Mouse (Mus musculus) liver, embryonic 14.5 days (tissue): ENCODE data around the gene Dohh. TPM values are rescaled to one million over a fixed set of nuclear protein-coding genes. Genes with fewer than 3 reads are reported as not detected.

Experiments used
- ATAC-seq: fragments of 200-750 bp; cut with Nextera tagmentation; 2 replicates; pipeline ENCODE4 v1.8.0; 2017; ENCODE audit warnings: moderate number of reproducible peaks, mild to moderate bottlenecking, moderate library complexity; ENCODE audit not compliant: insufficient read depth
- DNase-seq, 3 experiments: peaks; one replicate each; pipeline ENCODE4 v3.0.0-alpha.2; 2012 to 2013; ENCODE audit warnings: low read depth in 3 of 3, low spot score in 3 of 3
- H3K27ac ChIP-seq: fragments of 300-500 bp; sonication (generic); 2 replicates; pipeline ENCODE4 v1.5.1; 2014; ENCODE audit warnings: moderate library complexity, mild to moderate bottlenecking, control low read depth, inconsistent platforms
- H3K27me3 ChIP-seq: fragments of 300-500 bp; sonication (generic); 2 replicates; pipeline ENCODE4 v1.6.1; 2014; ENCODE audit warnings: mild to moderate bottlenecking, low read length, moderate library complexity; ENCODE audit not compliant: control insufficient read depth, insufficient read depth
- H3K36me3 ChIP-seq: fragments of 300-500 bp; sonication (generic); replicated peaks from 2 replicates; pipeline ENCODE4 v1.6.1; 2014; ENCODE audit warnings: low read depth; ENCODE audit not compliant: control insufficient read depth, insufficient read depth
- H3K4me1 ChIP-seq, 2 experiments: fragments of 200-500 bp in 1 of 2; fragments of 300-500 bp in 1 of 2; sonication (generic) in 1 of 2; replicated peaks; 2 replicates each; pipeline ENCODE4 v1.6.1; 2012 to 2014; ENCODE audit warnings: antibody characterized with exemption in 1 of 2, inconsistent platforms in 1 of 2, low read length in 1 of 2; ENCODE audit not compliant: control insufficient read depth in 2 of 2, insufficient read depth in 2 of 2
- H3K4me2 ChIP-seq: fragments of 300-500 bp; sonication (generic); 2 replicates; pipeline ENCODE4 v1.6.1; 2014; ENCODE audit warnings: low read depth, mild to moderate bottlenecking, control low read depth, moderate library complexity
- H3K4me3 ChIP-seq, 2 experiments: fragments of 200-500 bp in 1 of 2; fragments of 300-500 bp in 1 of 2; sonication (generic) in 1 of 2; 2 replicates each; pipeline ENCODE4 v1.5.1; 2012 to 2014; ENCODE audit warnings: low read depth in 2 of 2, low read length in 2 of 2, mild to moderate bottlenecking in 2 of 2, control low read depth in 1 of 2, inconsistent platforms in 1 of 2, moderate library complexity in 1 of 2; ENCODE audit not compliant: insufficient read depth in 1 of 2
- H3K9ac ChIP-seq: fragments of 300-500 bp; sonication (generic); replicated peaks from 2 replicates; pipeline ENCODE4 v1.6.1; 2014; ENCODE audit warnings: mild to moderate bottlenecking, control low read depth, moderate library complexity
- H3K9me3 ChIP-seq: fragments of 300-500 bp; sonication (generic); 2 replicates; pipeline ENCODE4 v1.6.1; 2016; ENCODE audit warnings: low read length, mixed read lengths; ENCODE audit not compliant: control insufficient read depth
- CTCF ChIP-seq: IDR thresholded peaks from 2 replicates; pipeline ENCODE4 v1.5.1; 2016; ENCODE audit warnings: antibody characterized with exemption, low read depth, control low read depth
- EP300 ChIP-seq: IDR thresholded peaks from 2 replicates; pipeline ENCODE4 v1.6.1; 2016; ENCODE audit warnings: antibody characterized with exemption, low read depth
- WGBS: fragments of 180-500 bp; shearing (Covaris S2); extraction: QIAGEN DNeasy Blood & Tissue Kit; methylation state at CpG from one replicate; pipeline ENCODE4 v1.1.7; 2014; ENCODE audit not compliant: insufficient replicate concordance; 5-methylcytosine and 5-hydroxymethylcytosine counted together
- polyA plus RNA-seq, 2 experiments: library from polyadenylated mRNA; depleted of rRNA in 1 of 2; stranded (reverse) in 1 of 2; unstranded in 1 of 2; fragments of >200 nt; fragmentation: Nextera tagmentation in 1 of 2; extraction: Ambion mirVana in 1 of 2; gene quantifications; 2 replicates each; pipeline versions ENCODE4 v1.2.1 to v1.2.3; 2012 to 2014

Gene Dohh
- polyA plus RNA-seq, 2 experiments = 29.8 to 35.0 TPM

DNA sequence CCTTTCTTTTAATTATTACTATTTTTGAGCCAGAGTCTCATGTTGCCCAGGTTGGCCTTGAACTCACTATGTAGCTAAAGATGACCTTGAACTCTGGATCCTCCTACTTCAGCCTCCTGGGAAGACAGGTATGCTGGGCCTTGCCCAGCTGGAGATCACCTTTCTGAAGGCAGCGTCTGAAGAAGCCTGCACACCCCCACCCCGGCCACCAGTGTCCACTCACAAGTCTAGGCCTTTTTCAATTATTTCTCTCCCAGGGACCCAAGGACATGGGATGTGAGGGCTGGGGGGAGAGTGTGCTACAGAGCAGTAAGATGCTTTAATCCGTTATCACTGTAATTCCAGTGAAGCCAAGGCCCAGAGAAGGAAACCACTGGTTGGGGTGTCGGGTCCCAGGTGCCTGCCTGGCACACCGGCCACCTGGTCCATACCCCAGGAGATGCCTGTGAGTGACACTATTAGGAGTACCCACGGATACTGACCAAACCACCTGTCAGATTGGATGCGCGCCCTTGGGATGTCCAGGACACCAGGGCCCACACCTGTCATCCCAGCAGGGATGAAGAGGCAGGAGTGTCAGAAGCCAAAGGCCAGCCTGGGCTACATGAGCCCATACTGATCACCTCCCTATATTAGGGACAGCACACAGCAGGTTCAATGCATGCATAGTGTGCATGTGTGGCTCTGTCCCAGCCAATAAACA is 43.7 kb downstream of the Dohh start:
- DNase-seq (no peak), ATAC-seq (no peak)
- Histone ChIP-seq H3K4me2 (no peak overlapping the region), H3K4me3 (no peak overlapping the region), H3K9me3 (no peaks in the 10 kb centered on the region), H3K27me3 (peaks cover 59% of the 10 kb centered on the region), H3K36me3 (no peaks in the 10 kb centered on the region), H3K9ac (no peak overlapping the region), H3K4me1 (peaks cover 0 to 5% of the 10 kb centered on the region in 2 experiments; a peak in 2 of 4 replicates), H3K27ac (no peak overlapping the region)
- 74% methylated on average over 8 of the region's 8 CpGs for whole genome bisulfite sequencing
- no peak for TF ChIP-seq EP300
- TF ChIP-seq CTCF = no peak

DNA sequence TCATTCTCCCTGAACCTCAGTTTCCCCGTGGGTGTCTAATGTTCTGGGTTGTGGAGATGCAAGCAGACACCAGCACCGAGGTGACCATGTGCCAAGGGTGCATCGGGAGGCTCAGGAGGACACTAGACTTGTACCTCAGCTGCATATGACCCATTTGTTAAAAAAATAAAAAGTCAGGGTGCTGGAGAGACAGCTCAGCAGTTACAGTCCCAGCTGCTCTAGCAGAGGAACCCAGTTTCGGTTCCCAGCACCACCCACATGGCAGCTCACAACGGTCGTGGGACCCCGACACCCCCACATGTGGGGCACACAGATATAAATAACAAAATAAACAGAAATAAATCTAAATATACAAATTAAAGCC is 44.3 kb downstream of the Dohh start:
- 69% methylated on average over 7 of the region's 7 CpGs for WGBS

GRCm38 (mm10) chr10:81429092-81429491 is 44.9 kb downstream of the Dohh start:
- H3K4me1 ChIP-seq = peaks cover 4 to 8% of the 10 kb centered on the region in 2 experiments
- ATAC-seq (no peak), DNase-seq (no peak)
- no peaks in the 10 kb centered on the region for H3K36me3 ChIP-seq
- H3K9ac ChIP-seq = no peak overlapping the region
- peaks cover 58% of the 10 kb centered on the region for H3K27me3 ChIP-seq
- no peaks in the 10 kb centered on the region for H3K9me3 ChIP-seq
- peak overlapping the region; percentile 94; the same call in 1 of the 2 replicates for H3K4me2 ChIP-seq
- no peak overlapping the region for H3K4me3 ChIP-seq
- WGBS = 14% methylated on average over 2 of the region's 2 CpGs
- TF ChIP-seq CTCF (no peak), EP300 (no peak)
- H3K27ac ChIP-seq = no peak overlapping the region

More for the DNA sequence above, 44.3 kb downstream of the Dohh start:
- Histone ChIP-seq H3K9me3 (no peaks in the 10 kb centered on the region), H3K4me1 (peaks cover 4 to 8% of the 10 kb centered on the region in 2 experiments), H3K9ac (no peak overlapping the region), H3K36me3 (no peaks in the 10 kb centered on the region), H3K4me2 (no peak overlapping the region), H3K27me3 (peaks cover 59% of the 10 kb centered on the region), H3K27ac (no peak overlapping the region), H3K4me3 (no peak overlapping the region)
- ATAC-seq (no peak), DNase-seq (no peak)
- TF ChIP-seq EP300 = no peak
- TF ChIP-seq CTCF = no peak

DNA sequence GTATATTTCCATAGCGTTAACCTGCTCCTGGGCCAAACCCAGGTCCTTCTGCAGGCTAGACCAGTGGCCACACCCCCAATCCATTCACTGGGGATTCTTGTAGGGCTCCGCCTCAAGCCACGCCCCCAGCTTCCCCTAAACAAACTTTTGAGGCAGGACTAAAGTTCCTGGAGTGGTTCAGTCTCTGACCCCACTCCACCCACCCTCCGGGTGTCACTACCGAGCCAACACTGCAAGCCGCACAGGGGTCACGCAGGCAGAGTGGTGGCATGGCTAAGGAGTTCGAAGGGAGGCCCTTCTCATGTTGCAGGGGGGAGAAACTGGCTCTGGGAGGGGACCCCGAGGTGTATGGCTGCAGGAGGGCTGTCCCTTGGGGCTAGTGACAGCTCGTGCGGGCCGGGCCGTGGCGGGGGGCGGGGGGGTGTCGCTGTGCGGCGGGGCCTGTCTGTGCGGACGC is 45.4 kb downstream of the Dohh start:
- Histone ChIP-seq H3K4me2 (peak overlapping the region; percentile 94), H3K27ac (peak overlapping the region; percentile 41), H3K9ac (peak overlapping the region; percentile 64), H3K9me3 (no peaks in the 10 kb centered on the region), H3K4me1 (peaks cover 4 to 8% of the 10 kb centered on the region in 2 experiments), H3K4me3 (peak overlapping the region; percentile 61 to 67), H3K27me3 (peaks cover 53% of the 10 kb centered on the region), H3K36me3 (no peaks in the 10 kb centered on the region)
- ATAC-seq (peak; percentile 49), DNase-seq (peak; percentile 73 to 78 (median 73))
- TF ChIP-seq EP300 (no peak), CTCF (no peak)
- WGBS = under 1% methylated on average over 20 of the region's 20 CpGs

- Histone ChIP-seq H3K4me1 (peaks cover 4 to 8% of the 10 kb centered on the region in 2 experiments), H3K4me3 (peak overlapping the region; percentile 61 to 67), H3K36me3 (no peaks in the 10 kb centered on the region), H3K27ac (peak overlapping the region; percentile 41), H3K9me3 (no peaks in the 10 kb centered on the region), H3K9ac (peak overlapping the region; percentile 64), H3K27me3 (peaks cover 46% of the 10 kb centered on the region), H3K4me2 (peak overlapping the region; percentile 94)
- DNase-seq = no peak
- peak; percentile 27; the same call in 1 of the 2 replicates for ATAC-seq
- TF ChIP-seq CTCF (no peak), EP300 (no peak)
- WGBS = under 1% methylated on average over 59 of the region's 89 CpGs
Observed at GRCm38 (mm10) chr10:81430141-81430830, 46.1 kb downstream of the Dohh start.
